Mouse (Mus musculus): ENCODE measurements around the gene Dlg4. TPM values are rescaled to one million over a fixed set of nuclear protein-coding genes. Genes with fewer than 3 reads are reported as not detected.

The Dlg4 gene
- polyA plus RNA-seq, 2 experiments: 0.33 to 1.9 TPM

GRCm38 (mm10) chr11:70031321-70031670 is 14.6 kb downstream of the Dlg4 start:
- ATAC-seq (ENCODE audit: insufficient read depth) (no peak), DNase-seq (ENCODE audit: low read depth in 3 of 3, low spot score in 3 of 3) (no peak)
- H3K27ac ChIP-seq: no peak overlapping the region
- H3K4me3 ChIP-seq (ENCODE audit: insufficient read depth in 1 of 2, low read depth in 2 of 2, low read length in 2 of 2): no peak overlapping the region
- TF ChIP-seq CTCF (IDR thresholded peaks at IDR 0.05; ENCODE audit: low read depth) (no peak), EP300 (IDR thresholded peaks at IDR 0.05; ENCODE audit: low read depth) (no peak)
- H3K27me3 ChIP-seq (ENCODE audit: control insufficient read depth, insufficient read depth, low read length): peaks cover 2% of the 10 kb centered on the region
- no peak overlapping the region for H3K4me2 ChIP-seq (ENCODE audit: low read depth)
- H3K9me3 ChIP-seq (ENCODE audit: control insufficient read depth, low read length): no peaks in the 10 kb centered on the region
- peaks cover 3 to 13% of the 10 kb centered on the region in 2 experiments; a peak in 3 of 4 replicates for H3K4me1 ChIP-seq (replicated peaks; ENCODE audit: control insufficient read depth in 2 of 2, insufficient read depth in 2 of 2, low read length in 1 of 2)
- H3K9ac ChIP-seq (replicated peaks): no peak overlapping the region
- WGBS (ENCODE audit: insufficient replicate concordance): 80% methylated on average over 11 of the region's 11 CpGs
- no peaks in the 10 kb centered on the region for H3K36me3 ChIP-seq (replicated peaks; ENCODE audit: control insufficient read depth, insufficient read depth, low read depth)

- Histone ChIP-seq H3K9me3 (ENCODE audit: control insufficient read depth, low read length) (no peaks in the 10 kb centered on the region), H3K4me3 (ENCODE audit: insufficient read depth in 1 of 2, low read depth in 2 of 2, low read length in 2 of 2) (no peak overlapping the region), H3K27ac (no peak overlapping the region), H3K36me3 (replicated peaks; ENCODE audit: control insufficient read depth, insufficient read depth, low read depth) (no peaks in the 10 kb centered on the region), H3K9ac (replicated peaks) (no peak overlapping the region), H3K4me2 (ENCODE audit: low read depth) (no peak overlapping the region), H3K4me1 (replicated peaks; ENCODE audit: control insufficient read depth in 2 of 2, insufficient read depth in 2 of 2, low read length in 1 of 2) (no peaks in the 10 kb centered on the region), H3K27me3 (ENCODE audit: control insufficient read depth, insufficient read depth, low read length) (no peaks in the 10 kb centered on the region)
- no peak for DNase-seq (ENCODE audit: low read depth in 3 of 3, low spot score in 3 of 3)
- no peak for TF ChIP-seq EP300 (IDR thresholded peaks at IDR 0.05; ENCODE audit: low read depth)
- 43% methylated on average over 7 of the region's 7 CpGs for WGBS (ENCODE audit: insufficient replicate concordance)
- no peak for ATAC-seq (ENCODE audit: insufficient read depth)
These were observed 21.4 kb downstream of the Dlg4 start for GRCm38 (mm10) chr11:70038174-70038573.

DNA sequence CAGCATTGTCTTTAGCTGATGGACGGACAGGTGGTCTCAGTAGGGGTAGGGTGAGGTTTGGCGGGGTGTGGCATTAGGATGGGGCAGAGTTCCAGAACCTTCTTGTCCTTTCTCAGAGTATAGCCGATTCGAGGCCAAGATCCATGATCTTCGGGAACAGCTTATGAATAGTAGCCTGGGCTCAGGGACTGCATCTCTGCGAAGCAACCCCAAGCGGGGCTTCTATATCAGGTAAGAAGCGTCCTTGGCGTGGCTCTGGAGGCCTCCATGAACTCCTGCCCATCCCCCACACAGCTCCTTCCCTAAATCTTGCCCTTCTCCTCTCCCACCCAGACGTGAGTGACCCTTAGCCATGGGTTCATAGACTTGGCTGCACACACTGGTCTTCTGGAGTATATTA is 22.9 kb downstream of the Dlg4 start:
- 74% methylated on average over 10 of the region's 10 CpGs for WGBS (ENCODE audit: insufficient replicate concordance)

GRCm38 (mm10) chr11:70040184-70040583 is 23.4 kb downstream of the Dlg4 start:
- no peak for DNase-seq (ENCODE audit: low read depth in 3 of 3, low spot score in 3 of 3)
- Histone ChIP-seq H3K27ac (no peak overlapping the region), H3K4me1 (replicated peaks; ENCODE audit: control insufficient read depth in 2 of 2, insufficient read depth in 2 of 2, low read length in 1 of 2) (no peaks in the 10 kb centered on the region), H3K4me2 (ENCODE audit: low read depth) (no peak overlapping the region), H3K4me3 (ENCODE audit: insufficient read depth in 1 of 2, low read depth in 2 of 2, low read length in 2 of 2) (no peak overlapping the region), H3K36me3 (replicated peaks; ENCODE audit: control insufficient read depth, insufficient read depth, low read depth) (no peaks in the 10 kb centered on the region), H3K9ac (replicated peaks) (no peak overlapping the region), H3K9me3 (ENCODE audit: control insufficient read depth, low read length) (no peaks in the 10 kb centered on the region), H3K27me3 (ENCODE audit: control insufficient read depth, insufficient read depth, low read length) (no peaks in the 10 kb centered on the region)
- TF ChIP-seq CTCF (IDR thresholded peaks at IDR 0.05; ENCODE audit: low read depth): no peak
- WGBS (ENCODE audit: insufficient replicate concordance): 59% methylated on average over 7 of the region's 7 CpGs
- no peak for ATAC-seq (ENCODE audit: insufficient read depth)

More for the DNA sequence above, 22.9 kb downstream of the Dlg4 start:
- Histone ChIP-seq H3K4me3 (ENCODE audit: insufficient read depth in 1 of 2, low read depth in 2 of 2, low read length in 2 of 2) (no peak overlapping the region), H3K4me1 (replicated peaks; ENCODE audit: control insufficient read depth in 2 of 2, insufficient read depth in 2 of 2, low read length in 1 of 2) (no peaks in the 10 kb centered on the region), H3K36me3 (replicated peaks; ENCODE audit: control insufficient read depth, insufficient read depth, low read depth) (no peaks in the 10 kb centered on the region), H3K9me3 (ENCODE audit: control insufficient read depth, low read length) (no peaks in the 10 kb centered on the region), H3K9ac (replicated peaks) (no peak overlapping the region), H3K27me3 (ENCODE audit: control insufficient read depth, insufficient read depth, low read length) (no peaks in the 10 kb centered on the region), H3K27ac (no peak overlapping the region), H3K4me2 (ENCODE audit: low read depth) (no peak overlapping the region)
- TF ChIP-seq CTCF (IDR thresholded peaks at IDR 0.05; ENCODE audit: low read depth): no peak
- no peak for TF ChIP-seq EP300 (IDR thresholded peaks at IDR 0.05; ENCODE audit: low read depth)
- DNase-seq (ENCODE audit: low read depth in 3 of 3, low spot score in 3 of 3) (no peak), ATAC-seq (ENCODE audit: insufficient read depth) (no peak)

GRCm38 (mm10) chr11:70042309-70043085 is 25.8 kb downstream of the Dlg4 start:
- TF ChIP-seq EP300 (IDR thresholded peaks at IDR 0.05; ENCODE audit: low read depth) (no peak), CTCF (IDR thresholded peaks at IDR 0.05; ENCODE audit: low read depth) (no peak)
- Histone ChIP-seq H3K36me3 (replicated peaks; ENCODE audit: control insufficient read depth, insufficient read depth, low read depth) (no peaks in the 10 kb centered on the region), H3K27me3 (ENCODE audit: control insufficient read depth, insufficient read depth, low read length) (no peaks in the 10 kb centered on the region), H3K9me3 (ENCODE audit: control insufficient read depth, low read length) (no peaks in the 10 kb centered on the region), H3K4me1 (replicated peaks; ENCODE audit: control insufficient read depth in 2 of 2, insufficient read depth in 2 of 2, low read length in 1 of 2) (no peaks in the 10 kb centered on the region), H3K4me2 (ENCODE audit: low read depth) (no peak overlapping the region), H3K4me3 (ENCODE audit: insufficient read depth in 1 of 2, low read depth in 2 of 2, low read length in 2 of 2) (no peak overlapping the region), H3K9ac (replicated peaks) (no peak overlapping the region), H3K27ac (no peak overlapping the region)
- ATAC-seq (ENCODE audit: insufficient read depth) (no peak), DNase-seq (ENCODE audit: low read depth in 3 of 3, low spot score in 3 of 3) (no peak)
- WGBS (ENCODE audit: insufficient replicate concordance): 74% methylated on average over 23 of the region's 23 CpGs

All from liver, embryonic 14.5 days (tissue).